Comparison of ENCODE assay signal across 17 mouse cellular contexts in the genomic region with DNA sequence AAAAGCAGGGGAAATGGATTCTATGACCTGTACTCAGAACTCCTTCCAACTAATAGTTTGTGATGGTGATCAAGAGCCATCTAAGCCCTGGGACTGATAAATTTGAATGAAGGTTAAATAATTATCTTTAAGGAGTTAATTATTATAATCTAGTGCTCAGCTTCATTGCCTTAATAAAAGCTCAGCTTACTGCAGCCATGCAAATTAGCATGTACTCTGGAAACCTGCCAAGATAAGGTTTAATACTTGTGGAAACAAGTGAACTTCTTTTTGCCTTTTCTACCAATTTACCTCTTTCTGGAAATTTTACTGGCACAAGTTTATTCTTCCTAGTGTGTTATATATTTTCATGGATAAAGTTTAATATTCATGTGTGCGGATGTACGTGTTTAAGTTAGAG.
"Had no signal": no experiment of that assay in that cellular context is flagged by ENCODE, and none has a peak within 500 bp of the region (broad histone marks: within the 10 kb centered on the region; RNA-seq: fewer than 3 reads in every experiment).

No protein-coding gene starts in this region.

- H3K4me2 ChIP-seq: limb, embryonic 12.5 days; limb, embryonic 15.5 days; liver, embryonic 11.5 days; lung, embryonic 14.5 days; midbrain, embryonic 11.5 days; midbrain, embryonic 15.5 days had no signal

- H3K9ac ChIP-seq: limb, embryonic 12.5 days; limb, embryonic 15.5 days; liver, embryonic 14.5 days; liver, postnatal 0 days; lung, embryonic 14.5 days; midbrain, embryonic 15.5 days had no signal

- ATAC-seq: intestine, postnatal 0 days; liver, postnatal 0 days; lung, postnatal 0 days; midbrain, embryonic 15.5 days had no signal

- H3K36me3 ChIP-seq: limb, embryonic 12.5 days; limb, embryonic 15.5 days; midbrain, embryonic 15.5 days had no signal

- H3K4me3 ChIP-seq: limb, embryonic 12.5 days; limb, embryonic 15.5 days; megakaryocyte, embryonic 14.5 days; midbrain, embryonic 15.5 days had no signal

- DNase-seq: kidney, postnatal 10 days; kidney, postnatal 4 days; left cerebral cortex, postnatal 4 days; liver, postnatal 0 days; lung, embryonic 14.5 days; thymus, adult 18-20 months; thymus, postnatal 36 days had no signal

- H3K4me1 ChIP-seq: limb, embryonic 12.5 days; limb, embryonic 15.5 days; megakaryocyte, embryonic 14.5 days; midbrain, embryonic 15.5 days had no signal

- H3K27me3 ChIP-seq: limb, embryonic 12.5 days; limb, embryonic 15.5 days; megakaryocyte, embryonic 14.5 days; midbrain, embryonic 15.5 days had no signal

- H3K9me3 ChIP-seq: limb, embryonic 12.5 days; limb, embryonic 15.5 days; megakaryocyte, embryonic 14.5 days; midbrain, embryonic 15.5 days had no signal

- H3K27ac ChIP-seq: limb, embryonic 12.5 days; limb, embryonic 15.5 days; liver, embryonic 14.5 days; macrophage; midbrain, embryonic 15.5 days had no signal
